Mouse (Mus musculus) liver, embryonic 14.5 days (tissue): ENCODE measurements at regions not wholly inside any gene's neighbourhood (a gene's known extent, or its start where the extent isn't known, plus 50 kb on each side); places are given as distances from the start of the nearest gene placed in this dataset.

Experiments used
- ATAC-seq: fragments of 200-750 bp; cut with Nextera tagmentation; 2 replicates; pipeline ENCODE4 v1.8.0; 2017; ENCODE audit warnings: moderate number of reproducible peaks, mild to moderate bottlenecking, moderate library complexity; ENCODE audit not compliant: insufficient read depth
- DNase-seq, 3 experiments: peaks; one replicate each; pipeline ENCODE4 v3.0.0-alpha.2; 2012 to 2013; ENCODE audit warnings: low read depth in 3 of 3, low spot score in 3 of 3
- H3K27ac ChIP-seq: fragments of 300-500 bp; sonication (generic); 2 replicates; pipeline ENCODE4 v1.5.1; 2014; ENCODE audit warnings: moderate library complexity, mild to moderate bottlenecking, control low read depth, inconsistent platforms
- H3K27me3 ChIP-seq: fragments of 300-500 bp; sonication (generic); 2 replicates; pipeline ENCODE4 v1.6.1; 2014; ENCODE audit warnings: mild to moderate bottlenecking, low read length, moderate library complexity; ENCODE audit not compliant: control insufficient read depth, insufficient read depth
- H3K36me3 ChIP-seq: fragments of 300-500 bp; sonication (generic); replicated peaks from 2 replicates; pipeline ENCODE4 v1.6.1; 2014; ENCODE audit warnings: low read depth; ENCODE audit not compliant: control insufficient read depth, insufficient read depth
- H3K4me1 ChIP-seq, 2 experiments: fragments of 200-500 bp in 1 of 2; fragments of 300-500 bp in 1 of 2; sonication (generic) in 1 of 2; replicated peaks; 2 replicates each; pipeline ENCODE4 v1.6.1; 2012 to 2014; ENCODE audit warnings: antibody characterized with exemption in 1 of 2, inconsistent platforms in 1 of 2, low read length in 1 of 2; ENCODE audit not compliant: control insufficient read depth in 2 of 2, insufficient read depth in 2 of 2
- H3K4me2 ChIP-seq: fragments of 300-500 bp; sonication (generic); 2 replicates; pipeline ENCODE4 v1.6.1; 2014; ENCODE audit warnings: low read depth, mild to moderate bottlenecking, control low read depth, moderate library complexity
- H3K4me3 ChIP-seq, 2 experiments: fragments of 200-500 bp in 1 of 2; fragments of 300-500 bp in 1 of 2; sonication (generic) in 1 of 2; 2 replicates each; pipeline ENCODE4 v1.5.1; 2012 to 2014; ENCODE audit warnings: low read depth in 2 of 2, low read length in 2 of 2, mild to moderate bottlenecking in 2 of 2, control low read depth in 1 of 2, inconsistent platforms in 1 of 2, moderate library complexity in 1 of 2; ENCODE audit not compliant: insufficient read depth in 1 of 2
- H3K9ac ChIP-seq: fragments of 300-500 bp; sonication (generic); replicated peaks from 2 replicates; pipeline ENCODE4 v1.6.1; 2014; ENCODE audit warnings: mild to moderate bottlenecking, control low read depth, moderate library complexity
- H3K9me3 ChIP-seq: fragments of 300-500 bp; sonication (generic); 2 replicates; pipeline ENCODE4 v1.6.1; 2016; ENCODE audit warnings: low read length, mixed read lengths; ENCODE audit not compliant: control insufficient read depth
- CTCF ChIP-seq: IDR thresholded peaks from 2 replicates; pipeline ENCODE4 v1.5.1; 2016; ENCODE audit warnings: antibody characterized with exemption, low read depth, control low read depth
- EP300 ChIP-seq: IDR thresholded peaks from 2 replicates; pipeline ENCODE4 v1.6.1; 2016; ENCODE audit warnings: antibody characterized with exemption, low read depth
- WGBS: fragments of 180-500 bp; shearing (Covaris S2); extraction: QIAGEN DNeasy Blood & Tissue Kit; methylation state at CpG from one replicate; pipeline ENCODE4 v1.1.7; 2014; ENCODE audit not compliant: insufficient replicate concordance; 5-methylcytosine and 5-hydroxymethylcytosine counted together

DNA sequence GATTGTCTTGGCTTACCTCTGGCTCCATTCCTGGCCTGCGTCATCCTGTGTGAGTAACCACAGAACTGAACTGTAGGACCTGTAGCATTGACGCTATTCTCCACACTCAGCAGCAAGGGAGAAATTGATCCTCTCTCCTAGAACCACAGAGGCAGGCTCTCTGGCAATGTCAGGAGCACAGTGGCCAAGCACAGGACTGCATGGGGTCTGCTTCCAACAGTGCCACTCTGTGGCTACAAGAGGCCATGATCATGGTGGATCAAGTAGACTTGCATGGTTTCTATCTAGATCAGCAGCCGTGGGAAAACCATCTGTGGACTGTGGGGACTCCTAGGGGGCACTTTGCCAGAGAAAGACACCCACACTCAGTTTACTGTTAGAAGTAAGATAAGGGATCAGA lies 213.9 kb downstream of the Adra2a start:
- no peak for TF ChIP-seq EP300
- no peak for TF ChIP-seq CTCF
- Histone ChIP-seq H3K4me3 (no peak overlapping the region), H3K27me3 (no peaks in the 10 kb centered on the region), H3K36me3 (no peaks in the 10 kb centered on the region), H3K27ac (no peak overlapping the region), H3K4me1 (no peaks in the 10 kb centered on the region), H3K4me2 (no peak overlapping the region), H3K9ac (no peak overlapping the region), H3K9me3 (no peaks in the 10 kb centered on the region)
- 65% methylated on average over 3 of the region's 3 CpGs for WGBS
- ATAC-seq (no peak), DNase-seq (no peak)

- ATAC-seq = no peak
- no peaks in the 10 kb centered on the region for H3K27me3 ChIP-seq
- no peaks in the 10 kb centered on the region for H3K4me1 ChIP-seq
- no peaks in the 10 kb centered on the region for H3K9me3 ChIP-seq
- TF ChIP-seq CTCF (no peak), EP300 (no peak)
- H3K9ac ChIP-seq = no peak overlapping the region
- no peak for DNase-seq
- no peaks in the 10 kb centered on the region for H3K36me3 ChIP-seq
- WGBS = 14% methylated on average over 7 of the region's 7 CpGs
- no peak overlapping the region for H3K27ac ChIP-seq
- no peak overlapping the region for H3K4me2 ChIP-seq
- H3K4me3 ChIP-seq = no peak overlapping the region
These were observed 215.2 kb downstream of the Adra2a start for GRCm38 (mm10) chr19:54259175-54259574.

DNA sequence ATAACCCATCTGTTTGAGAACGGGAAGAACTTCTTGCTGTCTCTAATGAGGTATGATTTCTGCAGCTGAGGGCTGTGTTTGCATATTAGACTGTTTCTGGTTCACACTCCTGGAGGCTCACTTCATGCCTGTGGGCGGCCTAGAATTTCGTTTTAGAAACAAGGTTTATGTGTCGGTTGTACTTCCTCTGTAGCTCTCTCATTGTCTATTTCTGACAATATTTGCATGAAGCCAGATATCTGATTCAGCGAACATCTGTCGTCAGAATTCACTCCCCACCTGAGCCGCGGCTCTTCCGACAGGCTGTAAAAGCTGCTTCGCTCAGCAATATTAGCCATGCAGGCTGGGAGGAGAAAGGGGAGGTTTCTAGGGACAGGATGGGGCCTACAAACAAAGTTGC lies 233.4 kb downstream of the Adra2a start:
- no peaks in the 10 kb centered on the region for H3K36me3 ChIP-seq
- H3K27ac ChIP-seq = no peak overlapping the region
- no peaks in the 10 kb centered on the region for H3K4me1 ChIP-seq
- no peak for TF ChIP-seq EP300
- no peak for TF ChIP-seq CTCF
- no peak overlapping the region for H3K4me2 ChIP-seq
- ATAC-seq = no peak
- H3K27me3 ChIP-seq = no peaks in the 10 kb centered on the region
- no peaks in the 10 kb centered on the region for H3K9me3 ChIP-seq
- no peak overlapping the region for H3K4me3 ChIP-seq
- DNase-seq = no peak
- no peak overlapping the region for H3K9ac ChIP-seq
- WGBS = 76% methylated on average over 10 of the region's 10 CpGs

GRCm38 (mm10) chr19:54285481-54285880 lies 241.5 kb downstream of the Adra2a start:
- H3K36me3 ChIP-seq = no peaks in the 10 kb centered on the region
- H3K4me2 ChIP-seq = no peak overlapping the region
- no peaks in the 10 kb centered on the region for H3K9me3 ChIP-seq
- no peaks in the 10 kb centered on the region for H3K27me3 ChIP-seq
- H3K4me3 ChIP-seq = no peak overlapping the region
- DNase-seq (no peak), ATAC-seq (no peak)
- no peak for TF ChIP-seq EP300
- TF ChIP-seq CTCF = no peak
- H3K27ac ChIP-seq = no peak overlapping the region
- H3K9ac ChIP-seq = no peak overlapping the region
- H3K4me1 ChIP-seq = no peaks in the 10 kb centered on the region

GRCm38 (mm10) chr19:54297663-54298388 lies 253.9 kb downstream of the Adra2a start:
- TF ChIP-seq EP300 (no peak), CTCF (no peak)
- no peak overlapping the region for H3K4me2 ChIP-seq
- H3K27ac ChIP-seq = no peak overlapping the region
- H3K27me3 ChIP-seq = no peaks in the 10 kb centered on the region
- H3K4me3 ChIP-seq = no peak overlapping the region
- no peaks in the 10 kb centered on the region for H3K9me3 ChIP-seq
- no peaks in the 10 kb centered on the region for H3K36me3 ChIP-seq
- ATAC-seq (no peak), DNase-seq (no peak)
- no peak overlapping the region for H3K9ac ChIP-seq
- 60% methylated on average over 10 of the region's 10 CpGs for WGBS
- H3K4me1 ChIP-seq = no peaks in the 10 kb centered on the region
